Mouse (Mus musculus): ENCODE measurements at regions not wholly inside any gene's neighbourhood (a gene's known extent, or its start where the extent isn't known, plus 50 kb on each side); places are given as distances from the start of the nearest gene placed in this dataset.
A peak's percentile ranks its signal among the peaks of the same experiment; 100 is the strongest.

DNA sequence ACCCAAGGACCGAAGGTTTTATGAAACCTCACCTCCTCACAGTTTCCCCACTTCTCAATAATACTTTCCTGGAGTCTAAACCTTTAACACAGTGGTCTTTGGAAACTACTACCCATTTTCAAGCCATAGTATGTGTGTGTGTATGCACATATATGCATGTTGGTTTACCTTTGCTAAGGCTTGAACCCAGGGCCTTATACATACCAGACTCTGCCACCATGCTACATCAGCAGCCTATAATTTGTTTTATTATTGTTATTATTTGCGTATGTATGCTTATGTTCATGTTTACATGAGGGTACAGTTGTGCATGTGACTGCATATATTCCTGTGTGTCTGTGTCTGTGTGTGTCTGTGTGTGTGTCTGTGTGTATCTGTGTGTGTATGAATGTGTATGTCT lies 58.2 kb upstream of the Cpsf6 start:
- Histone ChIP-seq H3K27me3 (replicated peaks) (peaks cover 11% of the 10 kb centered on the region), H3K4me2 (no peak overlapping the region), H3K4me3 (no peak overlapping the region), H3K9ac (no peak overlapping the region), H3K9me3 (peaks cover 3% of the 10 kb centered on the region), H3K27ac (no peak overlapping the region), H3K36me3 (replicated peaks) (no peaks in the 10 kb centered on the region), H3K4me1 (peaks cover 22% of the 10 kb centered on the region)
- WGBS = 93% methylated on average over 2 of the region's 2 CpGs
- no peak for ATAC-seq (replicated peaks)

DNA sequence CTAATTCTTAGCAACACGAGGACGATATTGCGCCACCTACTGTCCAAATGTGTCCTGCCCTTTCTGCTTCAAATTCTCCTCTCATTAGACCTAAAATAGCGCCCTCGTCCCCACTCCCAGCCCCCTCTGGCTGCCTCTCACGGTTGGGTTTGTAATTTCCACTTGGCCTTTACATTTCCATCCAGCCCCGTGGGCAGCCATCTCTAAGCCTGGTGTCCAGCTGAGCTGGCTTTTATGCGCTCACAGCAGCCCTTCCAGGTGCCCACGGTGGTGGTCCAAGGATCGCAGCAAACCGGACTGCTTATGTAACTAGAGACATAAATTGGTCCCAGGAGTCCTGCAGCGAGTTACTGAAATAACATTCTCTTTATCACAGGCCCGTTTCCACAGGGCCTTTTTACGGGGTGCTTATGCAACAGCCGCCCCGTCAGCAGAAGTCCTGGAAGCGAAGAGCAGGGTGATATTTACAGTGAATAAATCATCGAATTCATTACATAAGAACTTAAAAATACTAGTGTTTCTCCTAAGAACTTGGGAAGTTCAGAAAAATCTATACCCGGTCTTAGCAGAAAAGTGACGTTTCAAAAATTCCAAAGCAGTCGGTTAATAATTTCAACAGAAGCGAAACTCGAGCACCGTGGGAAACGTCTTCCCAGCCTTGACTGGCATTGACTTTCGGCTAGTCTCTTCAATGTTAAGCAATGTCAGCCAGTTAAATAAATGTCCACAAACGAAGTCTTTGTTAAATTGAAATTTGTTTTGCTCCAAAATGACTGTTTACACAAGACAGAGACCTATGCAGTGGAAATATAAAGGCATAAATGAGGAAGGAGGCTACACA lies 57.3 kb upstream of the Cpsf6 start:
- Histone ChIP-seq H3K9me3 (no peaks in the 10 kb centered on the region), H3K4me3 (no peak overlapping the region), H3K4me2 (no peak overlapping the region), H3K27me3 (replicated peaks) (peaks cover 11% of the 10 kb centered on the region), H3K36me3 (replicated peaks) (no peaks in the 10 kb centered on the region), H3K4me1 (peaks cover 28% of the 10 kb centered on the region), H3K9ac (no peak overlapping the region), H3K27ac (no peak overlapping the region)
- no peak for ATAC-seq (replicated peaks)
- WGBS = 45% methylated on average over 27 of the region's 27 CpGs

DNA sequence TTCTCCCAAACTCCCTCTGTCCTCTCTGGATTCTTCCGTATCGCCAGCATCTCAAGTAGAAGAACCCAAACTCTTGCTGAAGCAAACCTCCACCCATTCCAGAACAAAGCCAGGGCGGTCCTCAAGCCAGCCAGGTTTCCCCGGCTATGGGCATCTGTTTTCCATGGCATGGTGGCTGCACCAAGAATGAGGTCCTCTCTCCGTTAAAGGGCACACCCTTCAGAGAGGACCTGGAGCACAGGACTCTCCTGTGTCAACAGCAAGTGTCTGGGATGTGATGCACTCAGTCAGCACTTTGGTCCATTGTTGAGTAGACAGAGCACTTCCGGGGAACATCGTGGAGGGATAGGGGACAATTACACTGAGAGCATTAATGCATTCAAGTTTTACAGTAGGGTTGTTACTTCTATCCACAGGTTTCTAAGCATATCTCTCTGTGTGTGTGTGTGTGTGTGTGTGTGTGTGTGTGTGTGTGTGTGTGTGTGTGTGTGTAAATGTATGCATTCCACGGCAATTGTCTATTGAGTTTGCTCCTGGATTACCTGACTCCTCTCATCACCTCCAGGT lies 56.6 kb upstream of the Cpsf6 start:
- no peak overlapping the region for H3K4me3 ChIP-seq
- H3K9me3 ChIP-seq = no peaks in the 10 kb centered on the region
- H3K27ac ChIP-seq = no peak overlapping the region
- WGBS = 68% methylated on average over 7 of the region's 8 CpGs
- H3K9ac ChIP-seq = no peak overlapping the region
- no peak overlapping the region for H3K4me2 ChIP-seq
- H3K36me3 ChIP-seq (replicated peaks) = no peaks in the 10 kb centered on the region
- no peak for ATAC-seq (replicated peaks)
- peaks cover 26% of the 10 kb centered on the region for H3K4me1 ChIP-seq
- H3K27me3 ChIP-seq (replicated peaks) = peaks cover 11% of the 10 kb centered on the region

DNA sequence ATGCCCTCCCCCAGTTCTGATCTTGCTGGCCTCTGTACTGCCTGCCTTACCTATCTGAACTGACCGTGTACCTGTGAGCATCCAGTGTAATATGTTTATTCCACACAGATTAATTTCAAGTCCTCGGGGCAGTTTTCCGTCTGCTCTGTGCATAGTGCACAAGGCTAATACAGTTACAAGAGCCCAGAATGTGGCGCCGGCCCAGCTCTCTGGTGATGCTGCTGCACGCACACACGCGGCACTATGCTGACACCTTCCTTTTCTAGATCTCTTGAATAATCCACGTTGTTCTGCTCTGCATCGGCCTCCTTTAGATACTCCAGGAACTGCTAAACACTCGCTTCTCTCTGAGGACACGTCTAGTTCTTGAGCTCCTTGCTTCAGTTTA lies 55.9 kb upstream of the Cpsf6 start:
- 0 out of 2 replicates have a peak overlapping the region, but pooled peaks have one; percentile 29 for H3K4me3 ChIP-seq
- H3K27ac ChIP-seq = no peak overlapping the region
- WGBS = 44% methylated on average over 12 of the region's 12 CpGs
- peaks cover 21% of the 10 kb centered on the region for H3K4me1 ChIP-seq
- no peaks in the 10 kb centered on the region for H3K36me3 ChIP-seq (replicated peaks)
- no peak overlapping the region for H3K9ac ChIP-seq
- H3K9me3 ChIP-seq = no peaks in the 10 kb centered on the region
- H3K4me2 ChIP-seq = peak overlapping the region; percentile 52
- 0 out of 2 replicates have a peak, but pooled peaks have one; percentile 22 for ATAC-seq (replicated peaks)
- peaks cover 11% of the 10 kb centered on the region for H3K27me3 ChIP-seq (replicated peaks)

DNA sequence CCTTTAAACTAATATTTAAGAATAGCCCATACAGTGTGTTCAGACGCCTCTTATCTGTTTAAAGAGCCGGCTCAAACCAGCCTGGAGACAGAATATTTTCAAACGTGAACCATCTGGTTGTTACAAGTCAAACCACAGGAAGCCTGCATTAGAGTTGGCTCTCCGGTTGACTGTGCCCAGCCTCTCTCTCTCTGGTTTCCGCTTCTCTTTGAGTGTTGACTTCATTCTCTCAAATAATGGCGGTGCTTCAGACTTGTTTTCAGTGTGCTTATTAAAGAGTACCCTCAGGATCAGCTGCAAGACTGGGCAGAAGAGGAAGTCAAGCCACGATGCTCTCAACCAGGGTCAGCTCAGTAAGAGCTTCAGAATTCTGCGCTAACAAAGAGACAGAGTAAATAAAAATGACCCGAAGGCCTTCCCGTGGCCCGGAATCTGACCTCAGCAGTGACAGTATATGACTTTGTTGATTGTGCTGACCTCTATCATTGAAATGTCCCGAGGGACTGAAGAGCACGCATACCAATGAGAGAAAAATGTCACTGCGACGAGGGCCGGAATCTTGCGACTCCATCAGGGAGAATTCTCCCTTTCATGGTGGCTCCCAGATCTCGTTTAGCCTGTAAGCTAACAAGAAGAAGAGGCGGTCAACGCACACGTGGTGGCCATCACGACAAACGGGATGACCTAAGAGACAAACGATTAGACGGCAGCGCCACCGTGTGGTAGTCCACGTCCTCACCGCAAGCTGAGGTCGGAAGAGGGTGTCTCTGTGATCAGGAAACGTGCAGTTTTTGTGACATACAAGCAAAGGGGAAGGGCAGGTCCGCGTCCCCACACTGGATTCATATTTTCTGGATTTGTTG lies 55.3 kb upstream of the Cpsf6 start:
- H3K9ac ChIP-seq = no peak overlapping the region
- H3K36me3 ChIP-seq (replicated peaks) = no peaks in the 10 kb centered on the region
- peak overlapping the region; percentile 52 for H3K4me2 ChIP-seq
- H3K27me3 ChIP-seq (replicated peaks) = peaks cover 8% of the 10 kb centered on the region
- H3K4me3 ChIP-seq = peak overlapping the region; percentile 29
- no peak overlapping the region for H3K27ac ChIP-seq
- 19% methylated on average over 33 of the region's 33 CpGs for WGBS
- peak; percentile 82 for ATAC-seq (replicated peaks)
- H3K9me3 ChIP-seq = no peaks in the 10 kb centered on the region
- H3K4me1 ChIP-seq = peaks cover 21% of the 10 kb centered on the region

DNA sequence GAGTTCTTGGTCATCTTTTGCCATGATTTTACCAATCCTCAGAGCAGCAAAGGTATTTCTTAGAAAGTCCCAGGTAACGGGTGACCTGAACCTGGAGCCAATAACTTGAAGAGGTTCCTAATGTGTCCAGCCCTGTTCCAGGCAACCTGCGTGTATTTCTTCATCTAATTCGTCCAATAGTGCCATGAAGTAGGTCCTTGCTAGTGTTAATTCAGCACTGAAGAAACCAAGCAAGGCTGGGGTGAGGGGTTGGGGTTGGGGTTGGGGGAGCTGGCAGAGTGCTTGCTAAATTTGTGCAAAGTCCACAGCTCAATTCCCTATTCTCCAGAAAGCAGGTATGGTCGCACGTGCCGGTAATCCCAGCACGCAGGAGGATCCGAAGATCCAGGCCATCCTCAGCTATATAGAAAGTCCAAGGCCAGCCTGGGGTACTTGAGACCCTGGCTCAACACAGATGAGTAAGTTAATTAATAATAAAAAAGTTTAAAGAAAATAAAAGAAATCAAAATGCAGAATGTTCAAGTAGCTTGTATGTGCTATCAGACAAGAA lies 54.6 kb upstream of the Cpsf6 start:
- H3K27ac ChIP-seq = no peak overlapping the region

DNA sequence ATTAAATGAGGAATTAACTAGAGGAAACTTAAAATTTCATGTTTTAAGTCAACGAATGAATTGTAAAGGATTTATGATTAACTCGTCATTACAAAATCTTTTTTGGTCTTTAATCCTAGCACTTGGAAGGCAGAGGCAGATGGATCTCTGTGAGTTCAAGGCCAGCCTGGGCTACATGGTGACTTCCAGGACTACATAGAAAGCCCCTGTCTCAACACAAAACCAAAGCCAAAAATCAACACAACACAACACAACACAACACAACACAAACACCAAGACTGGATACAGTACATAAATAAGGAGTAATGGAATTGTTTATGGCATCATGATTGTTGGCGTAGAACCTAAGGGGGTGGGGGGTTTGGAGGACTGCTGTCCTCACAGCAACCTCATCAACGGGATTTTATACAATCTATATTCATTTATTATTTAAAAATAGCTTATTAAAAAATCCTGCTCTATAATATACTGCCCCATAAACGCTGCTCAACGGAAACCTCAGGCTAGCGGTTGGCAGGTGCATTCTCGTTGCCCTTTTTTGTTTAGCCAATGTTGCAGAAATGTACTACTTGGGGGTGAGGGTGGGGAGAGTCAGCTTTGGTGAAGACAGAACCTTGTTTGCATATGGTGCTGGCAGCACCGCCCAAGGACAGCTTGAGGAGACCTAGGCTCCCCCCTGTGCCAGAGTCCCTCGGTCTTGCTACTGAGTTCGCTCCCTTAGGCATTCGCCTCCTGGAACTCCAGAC lies 53.9 kb upstream of the Cpsf6 start:
- Histone ChIP-seq H3K4me2 (no peak overlapping the region), H3K27ac (no peak overlapping the region), H3K27me3 (replicated peaks) (peaks cover 5% of the 10 kb centered on the region; the same call in 1 of the 2 replicates), H3K4me3 (no peak overlapping the region), H3K4me1 (peaks cover 21% of the 10 kb centered on the region), H3K9me3 (no peaks in the 10 kb centered on the region), H3K36me3 (replicated peaks) (no peaks in the 10 kb centered on the region), H3K9ac (no peak overlapping the region)
- WGBS = 93% methylated on average over 12 of the region's 12 CpGs
- ATAC-seq (replicated peaks) = no peak

More for the DNA sequence above, 54.6 kb upstream of the Cpsf6 start:
- H3K4me1 ChIP-seq = peaks cover 21% of the 10 kb centered on the region
- H3K36me3 ChIP-seq (replicated peaks) = no peaks in the 10 kb centered on the region
- H3K9ac ChIP-seq = no peak overlapping the region
- H3K4me2 ChIP-seq = no peak overlapping the region
- WGBS = 97% methylated on average over 8 of the region's 8 CpGs
- no peaks in the 10 kb centered on the region for H3K9me3 ChIP-seq
- H3K27me3 ChIP-seq (replicated peaks) = peaks cover 5% of the 10 kb centered on the region; the same call in 1 of the 2 replicates
- no peak for ATAC-seq (replicated peaks)
- no peak overlapping the region for H3K4me3 ChIP-seq

DNA sequence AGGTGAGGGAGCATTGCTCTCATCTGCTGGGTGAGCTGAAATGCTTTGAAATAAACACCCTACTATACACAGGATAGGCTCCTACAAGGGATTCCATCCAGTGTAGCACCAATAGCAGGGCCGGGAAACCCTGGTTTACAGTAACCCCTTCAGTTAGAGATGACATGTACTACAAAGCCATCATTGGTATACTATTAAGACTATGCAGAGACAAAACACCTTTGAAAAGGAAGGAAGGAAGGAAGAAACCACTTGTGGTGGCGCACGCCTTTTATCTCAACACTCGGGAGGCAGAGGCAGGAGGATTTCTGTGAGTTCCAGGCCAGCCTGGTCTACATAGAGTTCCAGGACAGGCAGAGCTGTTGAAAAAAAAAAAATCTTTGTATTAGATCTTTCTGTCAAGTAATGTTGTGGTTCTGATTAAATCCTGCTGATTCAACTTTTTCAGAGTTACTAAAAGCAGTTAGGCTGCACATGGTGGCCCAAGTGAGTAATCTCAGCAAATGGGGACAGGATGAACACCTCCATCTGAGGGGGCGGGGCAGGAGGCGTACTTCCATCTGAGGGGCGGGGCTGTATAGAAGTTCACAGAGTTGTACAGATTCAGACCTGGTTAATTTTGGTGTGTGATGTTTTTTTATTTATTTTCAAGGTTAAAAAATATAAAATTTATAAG lies 53.2 kb upstream of the Cpsf6 start:
- Histone ChIP-seq H3K4me1 (peaks cover 21% of the 10 kb centered on the region), H3K36me3 (replicated peaks) (no peaks in the 10 kb centered on the region), H3K27me3 (replicated peaks) (peaks cover 5% of the 10 kb centered on the region; the same call in 1 of the 2 replicates), H3K4me3 (no peak overlapping the region; the same call in 1 of the 2 replicates), H3K27ac (no peak overlapping the region), H3K9me3 (no peaks in the 10 kb centered on the region), H3K9ac (no peak overlapping the region), H3K4me2 (peak overlapping the region; percentile 42)
- WGBS = 96% methylated on average over 7 of the region's 7 CpGs
- ATAC-seq (replicated peaks) = no peak

DNA sequence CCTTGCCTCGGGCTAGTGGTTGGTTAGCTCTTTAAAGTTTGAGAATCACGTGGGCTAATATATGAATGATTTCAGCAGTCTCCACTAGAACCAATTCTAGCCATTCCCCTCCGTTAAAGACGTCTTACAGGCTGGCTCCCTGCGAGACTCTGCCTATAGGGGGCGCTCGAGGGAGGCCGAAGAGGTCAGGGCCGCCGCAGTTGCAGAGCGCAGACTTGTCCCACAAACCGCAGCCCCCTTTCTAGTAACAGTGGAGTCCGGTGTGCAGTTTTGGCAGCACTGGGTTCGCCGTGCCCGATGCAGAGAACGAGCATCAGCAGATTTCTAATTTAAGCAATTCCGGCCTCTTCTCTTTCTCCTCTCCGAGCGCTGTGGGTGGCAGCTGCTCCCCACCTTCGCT lies 52.6 kb upstream of the Cpsf6 start:
- 8% methylated on average over 21 of the region's 21 CpGs for WGBS
- Histone ChIP-seq H3K27me3 (replicated peaks) (peaks cover 5% of the 10 kb centered on the region; the same call in 1 of the 2 replicates), H3K9ac (no peak overlapping the region), H3K9me3 (no peaks in the 10 kb centered on the region), H3K4me2 (peak overlapping the region; percentile 42), H3K4me3 (peak overlapping the region; percentile 18), H3K36me3 (replicated peaks) (no peaks in the 10 kb centered on the region), H3K4me1 (peaks cover 21% of the 10 kb centered on the region), H3K27ac (no peak overlapping the region)
- 0 out of 2 replicates have a peak, but pooled peaks have one; percentile 2 for ATAC-seq (replicated peaks)

DNA sequence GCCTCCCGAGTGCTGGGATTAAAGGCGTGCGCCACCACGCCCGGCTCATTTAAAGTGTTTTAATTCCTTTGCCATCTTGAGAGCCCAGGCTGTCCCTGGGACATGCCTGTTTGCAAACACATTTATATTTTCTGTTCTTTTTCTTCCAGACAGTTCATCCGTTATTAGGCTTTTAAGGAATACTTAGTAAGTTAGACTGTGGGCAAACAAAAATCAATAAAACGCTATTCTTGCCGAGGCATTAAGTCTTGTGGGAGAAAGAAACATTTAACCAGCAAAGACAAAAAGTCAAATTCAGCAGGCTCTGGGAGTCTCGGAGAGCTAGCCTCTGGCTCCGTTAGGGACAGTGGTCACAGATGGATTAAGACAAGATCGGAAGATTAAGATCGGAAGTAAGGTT lies 52.0 kb upstream of the Cpsf6 start:
- H3K4me3 ChIP-seq = no peak overlapping the region
- H3K27ac ChIP-seq = no peak overlapping the region
- H3K36me3 ChIP-seq (replicated peaks) = no peaks in the 10 kb centered on the region
- peaks cover 5% of the 10 kb centered on the region; the same call in 1 of the 2 replicates for H3K27me3 ChIP-seq (replicated peaks)
- H3K4me1 ChIP-seq = peaks cover 19% of the 10 kb centered on the region
- WGBS = 60% methylated on average over 12 of the region's 12 CpGs
- H3K9me3 ChIP-seq = no peaks in the 10 kb centered on the region
- no peak overlapping the region for H3K9ac ChIP-seq
- no peak for ATAC-seq (replicated peaks)
- peak overlapping the region; percentile 42 for H3K4me2 ChIP-seq

DNA sequence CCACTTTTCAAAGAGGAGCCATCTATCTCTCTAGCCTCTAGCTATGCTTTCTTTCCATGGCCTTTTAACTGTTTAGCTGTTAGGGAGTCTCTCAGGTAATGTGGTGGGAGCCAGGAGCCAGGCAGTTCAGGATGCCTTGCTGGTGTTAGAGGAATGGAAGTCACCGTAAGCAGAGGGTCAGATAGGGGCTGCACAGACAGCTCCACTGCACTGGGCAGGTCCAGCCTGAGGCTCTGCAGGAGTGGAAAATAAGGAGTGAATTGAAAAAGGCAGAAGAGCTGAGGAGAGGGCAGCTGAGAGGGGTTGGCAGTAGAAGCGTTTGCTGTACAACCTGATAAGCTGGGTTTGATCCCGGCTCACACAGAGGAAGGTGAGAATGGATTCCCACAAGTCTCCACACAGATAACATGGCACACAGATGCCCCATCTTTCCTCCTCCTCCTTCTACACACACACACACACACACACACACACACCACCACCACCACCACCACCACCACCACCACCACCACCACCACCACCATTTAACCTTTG lies 51.3 kb upstream of the Cpsf6 start:
- Histone ChIP-seq H3K4me1 (peaks cover 22% of the 10 kb centered on the region), H3K4me2 (no peak overlapping the region), H3K9me3 (no peaks in the 10 kb centered on the region), H3K27me3 (replicated peaks) (peaks cover 5% of the 10 kb centered on the region; the same call in 1 of the 2 replicates), H3K27ac (no peak overlapping the region), H3K36me3 (replicated peaks) (no peaks in the 10 kb centered on the region), H3K4me3 (no peak overlapping the region), H3K9ac (no peak overlapping the region)
- 86% methylated on average over 3 of the region's 3 CpGs for WGBS
- ATAC-seq (replicated peaks) = no peak

Data from midbrain, embryonic 15.5 days (tissue).